Mouse (Mus musculus): ENCODE data around the gene 1700031F05Rik.
"Not testable (repeated sequence)": the region's sequence is repeated elsewhere in the genome, so short reads cannot be mapped to it uniquely, and the experiment has no call there.

The 1700031F05Rik gene

DNA sequence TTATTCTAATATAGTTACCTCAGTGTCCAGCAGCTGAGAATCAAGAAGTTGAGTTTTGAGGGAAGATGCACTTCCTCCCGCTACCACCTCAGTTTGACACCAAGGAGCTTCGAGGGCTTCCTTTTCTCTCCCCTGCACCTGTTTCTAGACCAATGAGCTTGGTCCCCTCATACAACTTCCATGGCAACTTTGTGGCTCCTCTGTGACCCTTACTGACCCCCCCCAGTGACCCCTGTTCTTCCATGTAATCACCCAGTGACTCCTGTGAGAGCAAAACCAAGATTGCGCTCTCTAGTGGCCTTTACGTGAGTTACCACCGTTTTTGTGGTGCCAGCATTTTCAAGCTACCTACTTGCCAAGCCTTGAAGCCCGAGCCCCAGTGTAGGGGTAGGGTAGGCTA lies at the start of gene 1700031F05Rik:
Gene 1700031F05Rik, minus strand, starts transcription at position 101 of the 400 bp plus-strand sequence.
- no peak for DNase-seq (ENCODE audit: low spot score)

DNA sequence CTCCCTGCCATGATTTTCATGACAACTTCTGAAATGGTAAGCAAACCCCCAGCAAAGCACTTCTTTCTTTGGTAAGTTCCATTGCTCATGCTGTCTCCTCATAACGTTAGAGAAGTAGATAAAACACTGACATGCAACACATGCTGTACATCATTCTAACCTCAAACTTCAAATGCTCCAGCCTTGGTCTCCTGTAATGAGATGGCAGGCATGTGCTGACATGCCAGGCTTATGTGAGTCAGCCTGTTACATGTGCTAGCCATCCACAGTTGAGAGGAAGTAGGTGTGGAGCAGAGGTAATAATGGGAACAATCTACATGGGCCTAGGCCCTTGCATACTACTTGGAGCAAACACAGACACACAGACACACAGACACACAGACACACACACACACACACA lies 47.1 kb upstream of the 1700031F05Rik start:
- not testable (repeated sequence) for DNase-seq (ENCODE audit: low spot score)

DNA sequence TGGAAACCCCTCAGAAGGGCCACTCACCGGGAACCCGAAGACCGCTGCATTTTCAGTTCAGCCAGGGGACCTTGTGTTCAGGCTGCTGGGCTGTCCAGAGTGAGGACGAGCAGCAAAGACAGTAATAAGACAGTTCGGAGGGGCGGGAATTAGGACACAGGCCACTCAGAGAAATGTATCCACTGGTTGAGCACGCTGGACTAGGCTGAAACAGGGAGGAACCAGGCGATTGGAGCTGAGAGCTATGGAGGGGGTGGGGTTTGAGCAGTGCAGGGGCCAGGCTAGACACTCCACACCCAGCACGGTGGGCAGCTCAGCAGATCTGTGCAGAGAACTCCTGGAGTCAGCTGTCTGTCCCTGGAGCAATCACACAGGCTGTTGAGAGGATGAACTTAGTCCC lies 40.8 kb upstream of the 1700031F05Rik start, which contains the start of the genes Dmrtc1a and 1700011M02Rik:
Gene Dmrtc1a, minus strand, starts transcription at position 101 of the 400 bp plus-strand sequence.
Gene 1700011M02Rik, plus strand, starts transcription at position 319 of the 400 bp plus-strand sequence.
- DNase-seq (ENCODE audit: low spot score), result not testable (repeated sequence)

DNA sequence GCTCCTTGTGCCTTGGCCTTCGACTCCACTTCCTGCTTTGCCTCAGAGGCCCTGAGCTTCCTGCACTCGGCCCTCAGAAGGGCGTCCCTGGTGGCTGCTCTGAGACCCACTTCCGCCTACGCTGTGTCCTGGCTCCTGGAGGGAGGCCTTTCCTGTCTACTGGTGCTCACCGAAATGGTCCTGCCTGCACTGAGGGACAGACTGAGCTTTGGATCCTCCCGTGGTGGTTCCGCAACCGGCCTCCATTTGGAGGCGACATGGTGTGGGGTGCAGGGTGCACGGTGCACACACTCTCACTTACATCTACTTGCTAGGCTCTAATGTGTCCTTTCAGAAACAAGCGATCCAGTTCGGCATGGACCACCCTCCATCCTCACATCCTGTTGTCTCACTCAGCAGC lies 13.3 kb downstream of the 1700031F05Rik start, which contains the start of gene Dmrtc1c2:
Gene Dmrtc1c2, minus strand, starts transcription at position 101 of the 400 bp plus-strand sequence.
- DNase-seq (ENCODE audit: low spot score), result not testable (repeated sequence)

DNA sequence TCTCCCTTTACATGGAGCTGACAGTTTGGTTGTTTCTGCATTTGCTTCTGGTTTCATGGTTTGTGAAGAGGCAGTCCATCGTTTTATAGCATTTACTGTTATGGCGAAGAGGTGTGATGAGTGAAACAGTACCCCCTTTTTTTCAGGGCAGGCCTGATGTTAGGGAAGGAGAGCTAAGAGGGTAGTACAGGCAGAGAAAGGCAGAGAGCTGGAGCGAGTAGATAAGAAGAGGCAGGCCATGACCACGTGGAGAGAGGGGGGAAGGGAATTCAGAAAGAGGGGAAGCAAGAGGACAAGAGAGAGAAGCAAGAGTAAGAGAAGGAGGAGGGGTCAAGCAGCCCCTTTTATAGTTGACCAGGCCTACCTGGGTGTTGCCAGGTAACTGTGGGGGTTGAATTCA lies 55.5 kb downstream of the 1700031F05Rik start:
- DNase-seq (ENCODE audit: low spot score), result no peak
